Mouse (Mus musculus): ENCODE measurements around the gene E2f6.

DNA sequence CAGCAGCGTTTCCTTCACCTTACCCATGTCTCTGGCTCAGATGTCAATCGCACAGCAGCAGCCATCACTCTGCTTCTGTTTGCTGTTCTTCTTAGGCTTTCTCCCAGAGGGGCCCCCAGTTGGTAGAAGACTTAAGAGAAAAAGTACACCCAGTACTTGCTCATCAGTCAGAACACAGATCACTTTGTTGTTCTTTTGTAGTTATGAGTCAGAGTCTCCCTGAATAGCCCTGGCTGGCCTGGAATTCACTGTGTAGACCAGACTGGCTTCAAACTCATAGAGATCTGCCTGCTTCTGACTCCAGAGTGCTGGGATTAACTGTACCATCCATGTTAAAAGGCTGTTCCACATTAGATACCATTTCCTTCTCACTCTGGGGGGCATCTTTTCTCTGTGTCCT is 22.2 kb upstream of the E2f6 start:
- TF ChIP-seq CTCF (IDR thresholded peaks at IDR 0.05; ENCODE audit: low read depth, low read length): no peak
- TF ChIP-seq POLR2A (IDR thresholded peaks at IDR 0.05; ENCODE audit: extremely low read depth, insufficient read depth, low read length): no peak
